Mouse (Mus musculus): ENCODE results near the gene Nop14.
"Not testable (repeated sequence)": the region's sequence is repeated elsewhere in the genome, so short reads cannot be mapped to it uniquely, and the experiment has no call there.

Gene Nop14

DNA sequence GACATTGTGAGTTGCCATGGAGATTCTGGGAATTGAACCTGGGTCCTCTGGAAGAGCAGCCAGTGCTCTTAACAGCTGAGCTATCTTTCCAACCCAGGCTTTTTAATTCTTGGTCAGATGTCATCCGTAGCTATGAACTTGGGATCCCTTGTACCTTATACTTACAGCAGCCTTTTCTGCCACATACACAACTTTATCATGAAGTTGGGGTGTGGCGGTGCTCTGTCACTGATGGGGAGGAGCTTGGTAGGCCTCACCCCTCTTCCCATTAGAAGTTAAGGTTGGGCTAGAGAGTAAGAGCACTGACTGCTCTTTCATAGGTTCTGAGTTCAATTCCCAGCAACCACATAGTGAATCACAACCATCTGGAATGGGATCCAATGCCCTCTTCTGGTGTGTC is 27.0 kb downstream of the Nop14 start:
- DNase-seq (ENCODE audit: low read depth, low spot score) = no peak

DNA sequence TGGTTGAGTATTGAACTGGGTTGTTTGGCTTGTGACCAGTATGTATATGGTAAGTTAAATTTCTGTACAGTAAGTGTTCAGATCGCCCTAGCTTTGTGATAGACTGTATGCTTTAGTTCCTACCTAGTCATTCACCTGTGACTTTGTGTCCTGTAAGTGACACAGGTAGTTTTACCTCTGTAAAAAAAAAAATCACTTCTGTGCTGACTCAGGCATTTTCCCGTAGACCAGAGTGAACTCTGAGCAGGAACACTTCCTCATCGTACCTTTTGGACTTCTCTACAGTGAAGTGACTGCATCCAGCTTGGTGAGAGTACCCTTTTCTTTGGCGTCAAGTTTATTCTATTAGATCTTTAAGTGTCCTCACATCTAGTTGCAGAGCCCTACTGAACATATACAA is 50.0 kb downstream of the Nop14 start:
- no peak for DNase-seq (ENCODE audit: low read depth, low spot score)

DNA sequence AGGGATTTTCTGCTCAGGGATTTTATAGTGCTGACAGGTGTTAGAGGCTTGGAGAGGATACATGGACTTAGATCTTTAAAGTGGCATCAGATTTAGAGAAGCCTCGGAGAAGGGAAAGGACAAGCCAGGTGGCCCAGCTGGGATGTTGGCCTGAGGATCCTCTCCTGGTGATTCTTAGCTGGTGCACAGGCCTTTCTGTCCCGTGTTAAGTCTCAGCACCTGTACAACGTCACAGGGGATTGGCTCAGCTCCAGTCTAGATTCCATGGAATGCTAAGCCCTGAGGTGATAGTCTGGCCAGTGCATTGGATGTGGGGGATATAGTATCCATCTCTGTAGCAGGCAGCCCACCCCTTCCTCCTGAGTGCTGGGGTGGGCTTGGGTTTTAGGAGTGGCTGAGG is 51.7 kb downstream of the Nop14 start:
- DNase-seq (ENCODE audit: low read depth, low spot score) = no peak

DNA sequence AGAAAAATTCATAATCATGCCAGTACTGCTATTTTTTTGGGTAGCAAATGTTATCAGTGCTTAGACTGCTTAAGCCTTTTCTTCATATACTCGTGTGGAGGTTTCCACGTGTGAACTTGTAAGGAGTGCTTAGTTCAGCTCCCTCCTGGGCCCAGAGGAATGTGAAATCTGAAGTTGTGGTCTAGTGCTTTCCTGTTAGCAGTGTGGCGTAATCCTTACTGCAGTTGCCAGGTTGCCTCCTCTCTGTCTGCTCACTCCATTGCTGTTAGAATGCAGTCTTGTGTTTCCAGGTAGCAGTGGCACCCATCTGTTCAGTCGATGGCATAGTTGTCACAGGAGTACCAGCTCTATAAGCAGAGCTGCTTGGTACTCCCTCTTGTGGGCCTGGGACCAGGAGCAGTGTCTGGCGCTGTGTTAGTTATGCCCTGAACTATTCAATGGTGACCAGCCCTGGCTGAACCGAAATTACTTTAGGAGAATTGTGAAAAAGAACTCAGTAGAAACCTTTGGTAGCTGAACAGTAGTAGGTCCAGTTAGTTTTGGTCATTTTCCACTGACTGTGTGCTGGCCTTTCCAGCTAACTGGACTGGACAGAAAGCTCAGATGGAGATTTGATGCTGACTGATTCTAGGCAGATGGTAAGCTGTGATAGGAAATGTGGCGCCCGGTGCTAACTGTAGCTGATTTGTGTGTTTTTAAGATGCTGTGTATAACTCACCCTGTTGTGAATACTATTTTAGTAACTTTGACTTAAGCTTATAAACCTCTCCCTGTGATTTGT is 52.7 kb downstream of the Nop14 start:
- DNase-seq (ENCODE audit: low read depth, low spot score) = no peak

DNA sequence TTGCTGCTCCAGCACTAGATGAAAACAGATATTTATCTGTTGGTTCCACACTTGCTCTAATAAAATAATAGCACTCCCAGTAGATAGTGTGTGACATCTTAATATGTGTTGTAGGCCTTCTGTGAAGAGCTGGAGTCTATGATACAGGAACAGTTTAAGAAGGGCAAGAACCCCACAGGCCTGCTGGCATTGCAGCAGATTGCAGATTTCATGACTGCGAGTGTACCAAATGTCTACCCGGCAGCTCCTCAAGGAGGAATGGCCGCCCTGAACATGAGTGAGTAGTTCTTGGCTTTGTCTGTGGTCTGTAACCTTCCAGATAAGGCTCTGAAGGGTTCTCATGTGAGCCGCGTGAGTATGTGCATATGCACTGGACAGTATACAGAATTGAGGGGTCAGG is 55.4 kb downstream of the Nop14 start:
- DNase-seq (ENCODE audit: low read depth, low spot score) = no peak

DNA sequence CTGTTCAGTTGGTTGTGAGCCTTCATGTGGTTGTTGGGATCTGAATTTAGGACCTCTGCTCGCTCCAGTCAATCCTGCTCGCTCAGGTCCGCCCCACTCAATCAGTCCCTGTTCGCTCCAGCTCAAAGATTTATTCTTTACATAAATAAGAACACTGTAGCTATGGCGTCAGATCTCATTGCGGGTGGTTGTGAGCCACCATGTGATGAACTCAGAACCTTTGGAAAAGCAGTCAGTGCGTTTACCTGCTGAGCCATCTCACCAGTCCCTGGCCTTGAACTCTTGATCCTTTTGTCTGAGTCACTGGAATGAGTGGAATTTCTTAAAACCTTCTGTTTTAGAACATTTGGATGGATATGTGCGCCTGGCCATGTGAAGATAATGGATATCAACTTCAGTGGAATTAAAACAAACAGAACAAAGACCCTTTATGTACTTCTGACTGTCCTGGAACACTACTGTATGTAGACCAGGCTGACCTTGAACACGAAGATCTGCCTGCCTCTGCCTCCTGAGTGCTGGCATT is 66.7 kb downstream of the Nop14 start:
- DNase-seq (ENCODE audit: low read depth, low spot score) = no peak

DNA sequence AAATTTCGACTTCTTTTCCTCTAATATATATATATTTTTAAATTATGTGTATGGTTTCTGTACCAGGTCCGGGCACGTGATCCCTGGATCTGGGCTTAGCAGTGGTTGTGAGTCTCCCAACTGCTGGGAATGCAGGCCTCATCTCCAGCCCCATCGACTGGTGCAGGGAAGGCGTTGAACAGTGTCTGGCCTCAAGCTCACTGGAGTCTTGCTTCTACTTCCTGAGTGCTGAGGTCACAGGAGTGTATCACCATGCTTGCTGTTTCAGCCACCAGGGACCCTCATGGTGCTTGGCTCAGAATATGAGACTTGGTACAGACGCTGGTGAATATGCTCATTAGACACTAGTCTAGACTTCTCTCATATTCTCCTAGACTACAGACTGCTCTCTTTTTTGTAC is 67.3 kb downstream of the Nop14 start:
- DNase-seq (ENCODE audit: low read depth, low spot score) = no peak

DNA sequence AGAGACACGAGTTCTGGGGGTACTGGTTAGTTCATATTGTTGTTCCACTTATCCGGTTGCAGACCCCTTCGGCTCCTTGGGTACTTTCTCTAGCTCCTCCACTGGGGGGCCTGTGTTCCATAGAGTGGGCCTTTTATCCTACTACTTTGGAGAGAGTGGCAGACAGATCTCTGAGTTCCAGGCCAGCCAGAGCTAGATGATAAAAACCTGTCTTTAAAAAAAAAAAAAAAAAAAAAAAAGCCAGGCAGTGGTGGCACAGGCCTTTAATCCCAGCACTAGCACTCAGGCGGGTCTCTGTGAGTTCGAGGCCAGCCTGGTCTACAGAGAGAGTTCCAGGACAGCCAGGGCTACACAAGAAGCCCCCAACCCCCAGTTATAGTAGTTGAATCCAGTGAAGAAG is 67.7 kb downstream of the Nop14 start:
- not testable (repeated sequence) for DNase-seq (ENCODE audit: low read depth, low spot score)

DNA sequence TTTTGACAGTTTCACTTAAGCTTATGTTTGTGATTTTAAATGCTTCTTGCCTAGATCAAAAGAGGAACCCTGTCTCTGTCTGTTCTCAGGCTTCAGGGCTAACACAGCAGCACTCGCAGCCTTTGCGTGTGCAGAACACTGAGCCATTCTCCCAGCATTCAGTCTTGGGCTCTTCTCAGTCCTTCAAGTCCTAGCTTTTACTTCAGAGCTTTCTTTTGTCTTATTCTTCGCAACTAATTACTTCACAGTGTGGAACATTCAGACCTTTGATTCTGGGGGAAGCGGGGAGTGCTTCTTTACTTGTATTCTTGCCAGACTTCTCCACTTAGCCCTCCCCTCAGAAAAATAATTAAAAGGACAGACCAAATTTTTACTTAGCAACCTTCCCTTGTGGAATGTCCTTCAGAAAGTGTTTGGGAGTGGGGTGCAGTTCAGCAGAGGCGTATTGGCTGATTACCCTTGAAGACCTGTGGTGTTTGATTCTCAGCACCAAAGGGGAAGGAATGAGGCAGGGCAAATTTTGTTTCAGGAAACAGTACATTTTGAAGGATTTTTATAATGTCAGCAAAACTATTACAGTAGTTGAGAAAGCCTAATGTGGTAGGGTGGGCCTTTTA is 68.5 kb downstream of the Nop14 start:
- DNase-seq (ENCODE audit: low read depth, low spot score) = no peak

DNA sequence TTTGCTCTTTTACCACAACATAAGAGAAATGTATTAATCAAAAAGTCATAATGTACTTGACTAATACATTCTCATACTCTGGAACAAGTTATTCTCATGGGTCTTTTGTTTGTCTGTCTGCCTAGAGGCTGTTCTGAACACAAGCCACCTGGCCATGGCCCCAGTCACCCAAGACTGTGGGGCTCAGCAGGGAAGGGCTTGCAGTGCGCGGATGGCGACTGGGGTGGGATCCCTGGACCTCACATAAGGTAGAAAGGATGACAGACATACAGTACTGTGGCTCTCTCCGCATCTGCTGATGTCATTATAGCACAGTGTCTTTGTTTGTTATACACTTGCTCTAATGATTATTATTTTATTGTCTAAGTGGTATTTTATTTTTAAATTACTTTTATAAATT is 69.2 kb downstream of the Nop14 start:
- DNase-seq (ENCODE audit: low read depth, low spot score) = no peak

DNA sequence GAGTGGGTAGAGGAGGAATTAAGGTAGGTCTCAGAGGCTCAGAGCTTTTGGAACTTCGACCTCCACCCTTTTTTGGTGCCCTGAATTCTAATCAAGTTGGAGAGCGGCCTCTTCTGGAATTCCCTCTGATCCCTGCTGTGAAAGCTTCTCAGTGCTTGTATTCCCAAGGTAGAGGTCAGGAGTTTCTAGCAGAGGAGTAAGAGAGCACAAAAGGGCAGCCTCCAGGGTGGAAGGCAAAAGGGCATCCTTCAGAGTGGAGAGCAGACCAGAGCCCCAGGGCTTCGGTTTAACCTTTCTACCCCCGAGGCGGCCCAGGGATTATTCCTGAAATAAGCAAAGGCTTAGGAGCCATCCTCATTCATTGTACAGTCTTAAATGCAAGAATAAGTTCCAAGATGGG is 69.9 kb downstream of the Nop14 start:
- DNase-seq (ENCODE audit: low read depth, low spot score) = no peak
